Mouse (Mus musculus) limb, embryonic 11.5 days (tissue): ENCODE measurements around the gene Efemp2. TPM values are rescaled to one million over a fixed set of nuclear protein-coding genes. Genes with fewer than 3 reads are reported as not detected.

Source experiments
- ATAC-seq: fragments of 200-750 bp; cut with Nextera tagmentation; 2 replicates; pipeline ENCODE4 v1.8.0; 2017; ENCODE audit warnings: low read depth; ENCODE audit not compliant: insufficient number of reproducible peaks, low FRiP score, low TSS enrichment
- DNase-seq: peaks from one replicate; pipeline ENCODE4 v3.0.0-alpha.2; 2015; ENCODE audit warnings: low spot score
- H3K27ac ChIP-seq: fragments of 300-500 bp; sonication (generic); replicated peaks from 2 replicates; pipeline ENCODE4 v1.5.1; 2014; ENCODE audit warnings: low read depth, mild to moderate bottlenecking, low read length
- H3K27me3 ChIP-seq: fragments of 300-500 bp; sonication (generic); 2 replicates; pipeline ENCODE4 v1.6.1; 2014; ENCODE audit warnings: mild to moderate bottlenecking, low read length, mixed read lengths; ENCODE audit not compliant: control insufficient read depth, insufficient read depth
- H3K36me3 ChIP-seq: fragments of 300-500 bp; sonication (generic); 2 replicates; pipeline ENCODE4 v1.6.1; 2014; ENCODE audit warnings: mild to moderate bottlenecking, low read length, moderate library complexity, mixed read lengths; ENCODE audit not compliant: control insufficient read depth, insufficient read depth
- H3K4me1 ChIP-seq: fragments of 300-500 bp; sonication (generic); 2 replicates; pipeline ENCODE4 v1.6.1; 2014; ENCODE audit warnings: low read length, mixed read lengths; ENCODE audit not compliant: control insufficient read depth, insufficient read depth
- H3K4me2 ChIP-seq: fragments of 300-500 bp; sonication (generic); 2 replicates; pipeline ENCODE4 v1.6.1; 2014; ENCODE audit warnings: low read depth, mild to moderate bottlenecking, moderate library complexity; ENCODE audit not compliant: severe bottlenecking
- H3K4me3 ChIP-seq: fragments of 300-500 bp; sonication (generic); 2 replicates; pipeline ENCODE4 v1.5.1; 2014; ENCODE audit warnings: low read depth, low read length
- H3K9ac ChIP-seq: fragments of 300-500 bp; sonication (generic); 2 replicates; pipeline ENCODE4 v1.6.1; 2014; ENCODE audit warnings: mild to moderate bottlenecking, low read length
- H3K9me3 ChIP-seq: fragments of 300-500 bp; sonication (generic); 2 replicates; pipeline ENCODE4 v1.6.1; 2016; ENCODE audit warnings: low read length; ENCODE audit not compliant: control insufficient read depth
- WGBS: fragments of 180-500 bp; shearing (Covaris S2); extraction: QIAGEN DNeasy Blood & Tissue Kit; methylation state at CpG from one replicate; pipeline ENCODE4 v1.1.7; 2014; 5-methylcytosine and 5-hydroxymethylcytosine counted together
- polyA plus RNA-seq: library from polyadenylated mRNA; unstranded; fragments of >200 nt; fragmentation: Nextera tagmentation; extraction: Ambion mirVana; gene quantifications from 2 replicates; pipeline ENCODE4 v1.2.1, GENCODE M21; 2014

Gene Efemp2
- polyA plus RNA-seq, 1 experiment from 2014 or later: 105 TPM

- H3K9me3 ChIP-seq: no peaks in the 10 kb centered on the region
- DNase-seq (no peak), ATAC-seq (0 out of 2 replicates have a peak, but pooled peaks have one; percentile 13)
- peak overlapping the region; percentile 88 for H3K4me2 ChIP-seq
- no peaks in the 10 kb centered on the region for H3K27me3 ChIP-seq
- H3K4me1 ChIP-seq: peaks cover 10% of the 10 kb centered on the region
- peak overlapping the region; percentile 60 for H3K4me3 ChIP-seq
- peak overlapping the region; percentile 87 for H3K9ac ChIP-seq
- 0 out of 2 replicates have a peak, but pooled peaks cover 2% of the 10 kb centered on the region for H3K36me3 ChIP-seq
- WGBS: 19% methylated on average over 13 of the region's 13 CpGs
- peak overlapping the region; percentile 87 for H3K27ac ChIP-seq
Observed at GRCm38 (mm10) chr19:5475069-5475714, 1.4 kb downstream of the Efemp2 start.

- H3K9ac ChIP-seq: no peak overlapping the region
- DNase-seq: no peak
Observed at GRCm38 (mm10) chr19:5477004-5477667, 3.4 kb downstream of the Efemp2 start.

GRCm38 (mm10) chr19:5477668-5478300 is 4.0 kb downstream of the Efemp2 start:
- H3K9me3 ChIP-seq: no peaks in the 10 kb centered on the region
- DNase-seq (no peak), ATAC-seq (no peak)
- no peak overlapping the region for H3K27ac ChIP-seq
- WGBS: 92% methylated on average over 18 of the region's 18 CpGs
- H3K9ac ChIP-seq: no peak overlapping the region
- peaks cover 4% of the 10 kb centered on the region; the same call in 1 of the 2 replicates for H3K36me3 ChIP-seq
- peaks cover 10% of the 10 kb centered on the region for H3K4me1 ChIP-seq
- no peak overlapping the region for H3K4me3 ChIP-seq
- H3K27me3 ChIP-seq: no peaks in the 10 kb centered on the region
- H3K4me2 ChIP-seq: no peak overlapping the region

More at GRCm38 (mm10) chr19:5477004-5477667, 3.4 kb downstream of the Efemp2 start:
- Histone ChIP-seq H3K27me3 (no peaks in the 10 kb centered on the region), H3K27ac (no peak overlapping the region), H3K4me3 (no peak overlapping the region), H3K36me3 (peaks cover 4% of the 10 kb centered on the region; the same call in 1 of the 2 replicates), H3K4me2 (no peak overlapping the region), H3K9me3 (no peaks in the 10 kb centered on the region), H3K4me1 (peaks cover 10% of the 10 kb centered on the region)
- WGBS: 83% methylated on average over 10 of the region's 10 CpGs
- no peak for ATAC-seq

GRCm38 (mm10) chr19:5480016-5480415 is 6.3 kb downstream of the Efemp2 start:
- no peak for ATAC-seq
- 92% methylated on average over 10 of the region's 10 CpGs for WGBS
- Histone ChIP-seq H3K9ac (no peak overlapping the region), H3K36me3 (peaks cover 12% of the 10 kb centered on the region), H3K9me3 (no peaks in the 10 kb centered on the region), H3K4me1 (peaks cover 10% of the 10 kb centered on the region), H3K27me3 (no peaks in the 10 kb centered on the region), H3K4me2 (no peak overlapping the region), H3K4me3 (no peak overlapping the region), H3K27ac (no peak overlapping the region)
- no peak for DNase-seq

GRCm38 (mm10) chr19:5481398-5481797 is 7.6 kb downstream of the Efemp2 start:
- H3K9me3 ChIP-seq: no peaks in the 10 kb centered on the region
- 91% methylated on average over 10 of the region's 10 CpGs for WGBS
- ATAC-seq (no peak), DNase-seq (no peak)
- H3K4me1 ChIP-seq: no peaks in the 10 kb centered on the region
- no peaks in the 10 kb centered on the region for H3K27me3 ChIP-seq
- H3K36me3 ChIP-seq: peaks cover 13% of the 10 kb centered on the region
- H3K4me2 ChIP-seq: no peak overlapping the region
- H3K9ac ChIP-seq: no peak overlapping the region
- no peak overlapping the region for H3K4me3 ChIP-seq
- no peak overlapping the region for H3K27ac ChIP-seq

GRCm38 (mm10) chr19:5483386-5484359 is 9.9 kb downstream of the Efemp2 start:
- no peak overlapping the region for H3K4me3 ChIP-seq
- H3K4me2 ChIP-seq: no peak overlapping the region
- no peaks in the 10 kb centered on the region for H3K9me3 ChIP-seq
- H3K9ac ChIP-seq: no peak overlapping the region
- H3K36me3 ChIP-seq: peaks cover 13% of the 10 kb centered on the region
- peaks cover 4% of the 10 kb centered on the region; the same call in 1 of the 2 replicates for H3K4me1 ChIP-seq
- H3K27me3 ChIP-seq: no peaks in the 10 kb centered on the region
- H3K27ac ChIP-seq: no peak overlapping the region
- ATAC-seq (no peak), DNase-seq (no peak)
- 93% methylated on average over 19 of the region's 19 CpGs for WGBS

GRCm38 (mm10) chr19:5484496-5484895 is 10.7 kb downstream of the Efemp2 start:
- Histone ChIP-seq H3K4me3 (no peak overlapping the region), H3K9ac (no peak overlapping the region), H3K27ac (no peak overlapping the region), H3K4me2 (no peak overlapping the region), H3K9me3 (no peaks in the 10 kb centered on the region), H3K36me3 (peaks cover 13% of the 10 kb centered on the region), H3K27me3 (no peaks in the 10 kb centered on the region), H3K4me1 (peaks cover 4% of the 10 kb centered on the region; the same call in 1 of the 2 replicates)
- ATAC-seq (no peak), DNase-seq (no peak)
- WGBS: 89% methylated on average over 5 of the region's 5 CpGs
